Mouse (Mus musculus) lung, postnatal 0 days (tissue): ENCODE results near the gene Efna2. TPM values are rescaled to one million over a fixed set of nuclear protein-coding genes. Genes with fewer than 3 reads are reported as not detected.

ENCODE experiments used
- ATAC-seq: fragments of 200-750 bp; cut with Nextera tagmentation; 2 replicates; pipeline ENCODE4 v1.8.0; 2017; ENCODE audit warnings: moderate library complexity
- DNase-seq: peaks from one replicate; pipeline ENCODE4 v3.0.0-alpha.2; 2016; ENCODE audit warnings: low spot score
- H3K27ac ChIP-seq: fragments of 300-500 bp; sonication (generic); 2 replicates; pipeline ENCODE4 v1.5.1; 2014; ENCODE audit warnings: antibody characterized with exemption, mild to moderate bottlenecking, low read length, mixed read lengths
- H3K27me3 ChIP-seq: fragments of 300-500 bp; sonication (generic); replicated peaks from 2 replicates; pipeline ENCODE4 v1.6.1; 2014; ENCODE audit warnings: low read length, mixed read lengths; ENCODE audit not compliant: insufficient read depth
- H3K36me3 ChIP-seq: fragments of 300-500 bp; sonication (generic); 2 replicates; pipeline ENCODE4 v1.6.1; 2014; ENCODE audit warnings: low read length, mixed read lengths; ENCODE audit not compliant: insufficient read depth
- H3K4me1 ChIP-seq: fragments of 300-500 bp; sonication (generic); 2 replicates; pipeline ENCODE4 v1.6.1; 2014; ENCODE audit warnings: antibody characterized with exemption, low read depth, low read length, mixed read lengths; ENCODE audit not compliant: insufficient read depth
- H3K4me2 ChIP-seq: fragments of 300-500 bp; sonication (generic); replicated peaks from 2 replicates; pipeline ENCODE4 v1.6.1; 2014; ENCODE audit warnings: low read depth, mild to moderate bottlenecking, low read length, moderate library complexity, mixed read lengths
- H3K4me3 ChIP-seq: fragments of 300-500 bp; sonication (generic); 2 replicates; pipeline ENCODE4 v1.5.1; 2014; ENCODE audit warnings: low read depth, low read length
- H3K9ac ChIP-seq: fragments of 300-500 bp; sonication (generic); replicated peaks from 2 replicates; pipeline ENCODE4 v1.6.1; 2014; ENCODE audit warnings: low read depth, mild to moderate bottlenecking
- H3K9me3 ChIP-seq: fragments of 300-500 bp; sonication (generic); 2 replicates; pipeline ENCODE4 v1.6.1; 2016; ENCODE audit warnings: low read length, mixed read lengths
- CTCF ChIP-seq: IDR thresholded peaks from 2 replicates; pipeline ENCODE4 v1.5.1; 2016; ENCODE audit warnings: antibody characterized with exemption, mild to moderate bottlenecking
- EP300 ChIP-seq: IDR thresholded peaks from 2 replicates; pipeline ENCODE4 v1.6.1; 2016; ENCODE audit warnings: antibody characterized with exemption, mild to moderate bottlenecking, control low read depth
- WGBS: fragments of 180-500 bp; shearing (Covaris S2); extraction: QIAGEN DNeasy Blood & Tissue Kit; methylation state at CpG from one replicate; pipeline ENCODE4 v1.1.7; 2014; 5-methylcytosine and 5-hydroxymethylcytosine counted together
- polyA plus RNA-seq: library from polyadenylated mRNA; unstranded; fragments of >200 nt; fragmentation: Nextera tagmentation; extraction: Ambion mirVana; gene quantifications from 2 replicates; pipeline ENCODE4 v1.2.1, GENCODE M21; 2015

Gene Efna2
- polyA plus RNA-seq, 1 experiment from 2014 or later, result 5.1 TPM

- H3K27me3 ChIP-seq, result peaks cover 15% of the 10 kb centered on the region
- no peak for ATAC-seq
Measured at GRCm38 (mm10) chr10:80137626-80138552, 41.4 kb upstream of the Efna2 start.

GRCm38 (mm10) chr10:80138553-80139438 is 40.5 kb upstream of the Efna2 start, which contains the start of gene Atp5d:
TSS of gene Atp5d (plus strand) at chr10:80138632.
- peak within 1 kb of the TSS; percentile 68 for H3K27ac ChIP-seq
- no peaks in the 10 kb centered on the region for H3K9me3 ChIP-seq
- H3K4me3 ChIP-seq, result peak within 1 kb of the TSS; percentile 53
- ATAC-seq (0 out of 2 replicates have a peak, but pooled peaks have one; percentile 1), DNase-seq (peak; percentile 64)
- H3K27me3 ChIP-seq, result peaks cover 15% of the 10 kb centered on the region
- peaks cover 14% of the 10 kb centered on the region; the same call in 1 of the 2 replicates for H3K4me1 ChIP-seq
- no peaks in the 10 kb centered on the region for H3K36me3 ChIP-seq
- peak within 1 kb of the TSS; percentile 34 for H3K9ac ChIP-seq
- peak within 1 kb of the TSS; percentile 98 for H3K4me2 ChIP-seq
- TF ChIP-seq EP300 (no peak), CTCF (no peak)
- 3% methylated on average over 53 of the region's 94 CpGs for WGBS

More at GRCm38 (mm10) chr10:80137626-80138552, 41.4 kb upstream of the Efna2 start:
- no peaks in the 10 kb centered on the region for H3K36me3 ChIP-seq
- 4% methylated on average over 26 of the region's 33 CpGs for WGBS
- H3K27ac ChIP-seq, result 0 out of 2 replicates have a peak overlapping the region, but pooled peaks have one; percentile 14
- H3K9ac ChIP-seq, result no peak overlapping the region
- H3K4me2 ChIP-seq, result peak overlapping the region; percentile 98
- H3K9me3 ChIP-seq, result no peaks in the 10 kb centered on the region
- TF ChIP-seq EP300 (0 out of 2 replicates have a peak, but pooled peaks have one; percentile 1), CTCF (no peak)
- H3K4me1 ChIP-seq, result peaks cover 13% of the 10 kb centered on the region; the same call in 1 of the 2 replicates
- H3K4me3 ChIP-seq, result peak overlapping the region; percentile 53; the same call in 1 of the 2 replicates
- no peak for DNase-seq

- no peak for TF ChIP-seq EP300
- TF ChIP-seq CTCF, result no peak
Measured at GRCm38 (mm10) chr10:80139439-80139775, 39.9 kb upstream of the Efna2 start.

GRCm38 (mm10) chr10:80139975-80140665 is 39.2 kb upstream of the Efna2 start:
- no peak for DNase-seq
- 0 out of 2 replicates have a peak overlapping the region, but pooled peaks have one; percentile 82 for H3K27ac ChIP-seq
- H3K4me3 ChIP-seq, result no peak overlapping the region
- H3K4me2 ChIP-seq, result no peak overlapping the region
- 74% methylated on average over 11 of the region's 11 CpGs for WGBS
- ATAC-seq, result no peak
- H3K27me3 ChIP-seq, result peaks cover 15% of the 10 kb centered on the region
- no peak overlapping the region for H3K9ac ChIP-seq
- TF ChIP-seq CTCF, result no peak
- no peak for TF ChIP-seq EP300
- H3K4me1 ChIP-seq, result peaks cover 14% of the 10 kb centered on the region; the same call in 1 of the 2 replicates
- H3K9me3 ChIP-seq, result no peaks in the 10 kb centered on the region
- no peaks in the 10 kb centered on the region for H3K36me3 ChIP-seq

More at GRCm38 (mm10) chr10:80139439-80139775, 39.9 kb upstream of the Efna2 start:
- DNase-seq, result no peak
- H3K4me1 ChIP-seq, result peaks cover 14% of the 10 kb centered on the region; the same call in 1 of the 2 replicates
- peak overlapping the region; percentile 68 for H3K27ac ChIP-seq
- H3K27me3 ChIP-seq, result peaks cover 15% of the 10 kb centered on the region
- peak overlapping the region; percentile 53 for H3K4me3 ChIP-seq
- H3K36me3 ChIP-seq, result no peaks in the 10 kb centered on the region
- H3K9ac ChIP-seq, result peak overlapping the region; percentile 34; the same call in 1 of the 2 replicates
- H3K9me3 ChIP-seq, result no peaks in the 10 kb centered on the region
- 1% methylated on average over 9 of the region's 10 CpGs for WGBS
- H3K4me2 ChIP-seq, result peak overlapping the region; percentile 98
- ATAC-seq, result no peak

- WGBS, result 76% methylated on average over 10 of the region's 10 CpGs
- Histone ChIP-seq H3K4me1 (peaks cover 16% of the 10 kb centered on the region; the same call in 1 of the 2 replicates), H3K27ac (peak within 1 kb of the TSS; percentile 82), H3K9ac (peak within 1 kb of the TSS; percentile 23; the same call in 1 of the 2 replicates), H3K4me3 (peak within 1 kb of the TSS; percentile 26), H3K27me3 (peaks cover 15% of the 10 kb centered on the region), H3K36me3 (no peaks in the 10 kb centered on the region), H3K4me2 (peak within 1 kb of the TSS; percentile 87), H3K9me3 (no peaks in the 10 kb centered on the region)
- no peak for TF ChIP-seq CTCF
- no peak for TF ChIP-seq EP300
- ATAC-seq (no peak), DNase-seq (no peak)
Measured at GRCm38 (mm10) chr10:80140666-80141035, 38.6 kb upstream of the Efna2 start, which contains the start of gene Cbarp. TSS of gene Cbarp (minus strand) at chr10:80140835.
